Mouse (Mus musculus) brain, adult 2 months (tissue): ENCODE data around the gene Lrrc74a.

Source experiments
- DNase-seq: peaks from one replicate; pipeline ENCODE4 v3.0.0; 2011; ENCODE audit warnings: low read depth, low spot score

The Lrrc74a gene

DNA sequence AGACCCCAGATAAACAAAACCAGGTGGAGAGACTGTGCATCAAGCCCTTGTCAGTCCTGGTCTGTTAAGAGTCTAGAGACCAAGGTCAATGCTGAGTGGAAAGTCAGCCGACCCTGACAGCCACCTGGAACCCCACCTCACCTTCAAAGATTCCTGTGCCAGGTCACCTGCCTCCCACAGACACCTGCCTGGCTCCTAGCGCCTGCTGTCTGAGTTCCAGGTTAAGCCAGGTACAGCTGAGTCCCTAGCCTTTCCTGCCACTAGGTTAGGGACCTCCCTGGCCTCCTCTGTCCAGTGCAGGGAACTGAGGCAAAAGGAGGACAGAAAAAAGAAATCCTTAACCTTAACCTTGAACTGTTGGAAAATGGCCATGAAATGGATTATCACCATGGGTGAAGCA is 70.7 kb downstream of the Lrrc74a start:
- no peak for DNase-seq

DNA sequence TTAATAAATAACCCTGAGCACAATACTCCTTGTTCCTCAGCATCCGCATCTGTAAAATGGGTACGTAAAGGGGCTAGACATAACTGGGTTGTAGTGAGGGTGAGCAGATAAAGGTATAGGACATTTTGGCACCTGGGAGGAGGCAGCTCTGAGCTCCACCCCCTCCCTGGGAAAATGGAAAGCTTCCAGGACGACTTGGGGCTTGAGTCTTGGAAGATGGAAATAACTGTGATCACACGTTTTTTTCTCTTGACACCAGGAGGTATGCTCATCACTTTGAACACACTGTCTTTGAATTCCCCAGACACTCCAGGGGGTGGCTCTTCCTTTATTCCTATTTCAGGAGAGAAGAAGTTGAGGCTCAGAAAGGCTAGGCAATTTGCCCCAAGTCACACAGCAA is 71.1 kb downstream of the Lrrc74a start:
- peak; percentile 77 for DNase-seq

DNA sequence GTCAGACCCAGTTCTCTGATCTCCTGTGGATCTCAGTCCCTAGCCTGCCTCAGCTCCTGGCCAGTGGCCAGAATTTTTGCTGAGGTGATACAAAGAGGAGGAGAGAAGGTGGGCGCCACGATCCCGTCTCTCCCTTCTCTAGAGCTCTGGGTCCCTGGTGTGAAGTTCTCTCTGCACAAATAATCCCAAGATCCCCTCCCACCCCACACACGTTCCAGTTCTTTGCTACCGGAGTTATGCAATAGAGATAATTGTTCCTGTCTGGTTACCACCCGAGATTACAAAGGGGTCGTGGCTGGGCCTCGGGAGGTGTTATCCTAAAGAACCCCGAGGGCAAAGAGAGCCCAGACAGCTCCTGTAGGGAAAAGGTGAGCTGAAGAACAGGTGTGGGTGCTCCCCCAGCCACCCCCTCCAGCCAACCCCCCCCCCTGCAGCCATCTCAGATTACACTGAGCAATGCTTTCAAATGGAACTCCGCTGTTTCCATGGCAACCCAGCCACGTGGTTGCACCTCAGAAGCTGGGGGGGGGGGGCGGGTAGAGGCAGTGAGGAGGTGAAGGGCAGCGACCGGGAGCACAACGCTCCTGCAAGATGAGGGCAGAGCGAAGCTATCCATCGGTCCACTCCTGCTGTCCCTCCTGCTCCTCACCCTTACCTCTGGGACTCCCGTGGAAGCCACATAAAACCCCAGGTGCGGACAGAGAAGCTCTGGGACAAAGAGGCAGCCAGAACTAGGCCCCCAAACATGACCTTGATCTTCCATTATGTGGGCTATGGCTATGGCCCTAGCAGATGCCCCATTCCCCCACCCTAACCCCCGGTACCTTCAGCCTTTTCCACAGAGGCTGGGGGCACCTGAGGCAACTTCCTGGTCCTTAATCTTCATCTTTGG is 72.1 kb downstream of the Lrrc74a start:
- DNase-seq, result peak; percentile 97

DNA sequence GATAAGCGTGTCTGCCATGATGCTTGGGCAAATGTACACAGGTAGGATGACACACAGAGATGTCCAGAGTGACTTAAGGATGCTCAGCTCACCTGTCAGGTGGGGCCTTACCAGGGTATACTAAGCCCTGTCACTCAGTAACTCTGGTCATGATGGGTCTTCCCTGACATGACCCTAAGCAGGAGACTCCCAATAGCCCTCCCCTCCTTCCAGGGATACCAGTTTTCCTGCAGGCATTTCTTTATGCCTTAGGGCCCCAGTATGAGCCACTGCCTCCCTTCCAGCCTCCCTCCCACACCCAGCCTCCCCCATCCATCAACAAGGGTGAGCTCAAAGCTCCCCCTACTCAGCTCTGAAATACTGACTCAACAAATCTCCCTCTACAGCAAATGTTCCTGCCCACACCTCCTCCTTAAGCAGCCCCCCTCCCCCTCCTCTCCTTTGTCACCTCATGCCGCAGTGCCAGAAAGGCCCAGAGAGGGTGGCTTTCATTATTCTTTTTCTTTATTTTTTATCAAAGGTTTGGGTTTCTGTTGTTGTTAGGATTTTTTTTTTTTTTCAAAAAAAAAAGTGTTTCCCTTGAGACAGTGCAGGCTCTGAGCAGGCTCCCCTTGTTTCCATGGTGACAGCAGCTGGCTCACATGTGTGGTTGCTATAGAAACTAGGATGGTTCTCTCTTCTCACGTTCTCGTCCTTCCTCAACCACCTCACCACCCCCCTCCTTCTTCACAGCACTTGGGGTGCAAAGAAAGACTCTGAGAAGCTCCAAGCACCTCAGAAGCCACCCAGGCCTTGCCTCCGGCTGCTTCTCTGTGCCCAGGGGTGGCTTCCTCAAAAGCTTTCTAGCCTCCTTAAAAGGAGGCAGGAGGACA is 73.0 kb downstream of the Lrrc74a start:
- DNase-seq, result peak; percentile 97

DNA sequence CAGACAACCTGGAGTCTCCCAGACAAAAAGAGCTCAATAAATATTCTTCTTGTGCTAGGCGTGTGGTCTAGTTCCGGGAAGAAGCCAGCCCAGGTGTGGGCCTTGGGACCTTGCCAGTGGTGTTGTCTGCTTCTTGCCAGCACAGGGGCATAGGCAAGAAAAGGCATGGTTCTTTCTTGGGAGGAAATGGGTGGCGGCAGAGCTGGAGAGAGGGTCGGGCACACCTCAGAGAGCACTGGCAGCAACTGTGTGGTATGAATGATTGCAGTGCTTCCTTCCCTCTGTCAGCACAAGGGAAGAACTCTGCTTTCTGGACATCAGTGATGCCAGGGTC is 73.6 kb downstream of the Lrrc74a start:
- DNase-seq, result no peak

DNA sequence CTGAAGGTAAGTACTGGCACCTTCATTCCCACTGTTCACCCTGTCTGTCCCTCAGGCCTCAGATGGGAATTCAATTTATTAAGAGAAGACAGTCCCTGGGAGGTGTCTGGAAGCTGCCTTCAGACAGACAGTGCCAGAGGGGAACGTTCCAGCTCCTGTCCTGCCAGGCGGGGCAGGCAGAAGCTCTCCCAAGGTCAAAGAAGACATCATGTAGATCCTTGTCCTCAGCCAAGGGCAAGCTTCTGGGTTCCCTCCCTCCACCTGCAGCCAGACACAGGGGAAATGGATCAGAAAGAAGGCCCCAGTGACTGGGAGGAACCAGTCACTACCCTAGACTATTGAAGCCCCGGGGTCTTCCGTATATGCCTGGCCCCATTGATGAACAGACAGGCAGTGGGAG is 74.7 kb downstream of the Lrrc74a start:
- DNase-seq, result no peak

DNA sequence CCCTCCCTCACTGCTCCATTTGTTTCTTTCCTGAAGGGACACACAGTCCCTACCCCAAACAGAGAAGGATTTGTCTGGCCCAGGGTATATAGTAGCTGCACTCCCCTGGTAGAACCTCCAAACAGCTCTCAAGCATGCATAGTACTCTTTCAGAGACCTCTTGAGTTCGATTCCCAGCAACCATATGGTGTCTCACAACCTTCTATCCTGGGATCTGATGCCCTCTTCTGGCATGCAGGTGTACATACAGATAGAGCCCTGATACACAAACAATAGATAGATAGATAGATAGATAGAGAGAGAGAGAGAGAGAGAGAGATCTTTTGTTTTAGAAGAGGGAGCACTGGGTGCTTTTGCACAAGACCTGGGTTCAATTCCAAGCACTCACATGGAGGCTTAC is 75.9 kb downstream of the Lrrc74a start:
- no peak for DNase-seq

DNA sequence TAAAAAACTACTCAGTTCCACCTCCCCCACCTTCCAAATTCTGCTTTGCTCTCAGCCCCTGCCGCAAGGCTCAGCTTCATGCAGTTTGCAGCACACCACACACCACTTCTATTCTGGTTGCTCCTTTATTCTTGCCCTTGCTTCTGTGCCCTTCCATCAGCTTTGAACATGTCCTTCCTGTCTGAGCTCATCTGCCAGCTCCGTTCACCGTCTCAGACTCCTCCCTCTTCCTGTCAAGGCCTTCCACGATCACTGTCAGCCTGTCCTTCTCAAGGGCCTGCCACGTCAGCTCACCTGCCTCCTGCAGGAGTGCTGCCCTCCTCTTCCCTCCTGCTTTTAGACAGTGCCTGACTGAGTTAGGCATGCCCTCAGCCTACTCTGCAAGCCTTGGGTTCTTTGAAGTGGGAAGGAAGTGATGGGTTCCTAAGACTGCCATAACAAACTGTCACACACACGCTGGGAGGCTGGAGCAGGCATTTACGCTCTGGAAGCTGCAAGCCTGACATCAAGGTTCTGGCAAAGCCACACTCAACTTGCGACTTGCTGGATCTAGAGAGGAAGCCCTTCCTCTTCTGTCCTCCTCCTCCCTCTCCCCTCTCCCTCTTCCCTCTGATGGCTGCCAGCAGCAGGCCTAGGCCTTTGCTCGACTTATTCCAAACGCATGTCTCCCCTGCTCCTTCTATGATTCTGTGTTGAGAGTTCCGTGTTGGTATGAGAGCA is 76.7 kb downstream of the Lrrc74a start:
- DNase-seq, result peak; percentile 93

DNA sequence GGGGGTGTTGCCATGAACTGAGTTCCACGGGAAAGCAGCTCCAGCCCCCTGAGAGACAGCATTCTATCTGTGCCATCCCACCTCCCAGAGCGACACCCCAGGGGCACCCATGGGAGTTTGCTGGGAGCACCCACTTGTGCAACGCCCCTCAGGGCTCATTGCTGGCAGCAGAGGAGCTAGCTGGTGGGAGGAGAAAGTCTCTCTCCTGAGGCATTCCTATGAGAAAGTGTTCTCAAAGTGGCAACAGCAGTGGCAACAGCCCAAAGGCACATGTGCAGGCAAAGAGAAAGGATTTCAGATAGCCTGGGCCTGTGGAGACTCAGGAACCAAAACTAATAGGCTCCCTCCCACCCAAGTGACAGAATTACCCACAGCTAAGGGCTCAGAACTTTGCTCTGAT is 78.6 kb downstream of the Lrrc74a start:
- peak; percentile 89 for DNase-seq
